24 mouse cellular contexts compared by ENCODE assay signal in the genomic region with DNA sequence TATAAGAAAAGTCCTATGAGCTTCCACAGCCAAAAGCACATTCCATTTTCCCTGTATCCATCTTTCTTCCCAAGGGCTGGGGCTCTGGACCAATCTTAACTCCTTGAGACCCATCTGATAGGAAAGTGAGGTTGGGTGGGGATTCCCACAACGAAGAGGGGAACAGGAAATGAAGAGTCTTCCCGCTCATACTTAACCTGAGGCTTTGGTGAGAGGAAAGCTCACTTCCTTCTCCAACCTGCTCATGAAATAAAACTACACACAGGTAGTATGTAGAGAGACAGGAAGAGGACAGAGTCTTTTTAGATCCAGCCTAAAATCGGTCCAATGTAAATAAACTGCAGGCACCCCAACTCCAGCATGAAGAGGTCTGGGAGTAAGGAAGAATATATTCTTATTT. TPM values are rescaled to one million over a fixed set of nuclear protein-coding genes. Genes with fewer than 3 reads are reported as not detected.
"Had no signal": no experiment of that assay in that cellular context is flagged by ENCODE, and none has a peak within 500 bp of the region (broad histone marks: within the 10 kb centered on the region; RNA-seq: fewer than 3 reads in every experiment).

No protein-coding gene starts in this region.

- H3K36me3 ChIP-seq: liver, embryonic 15.5 days; midbrain, embryonic 10.5 days; midbrain, embryonic 12.5 days; stomach, embryonic 15.5 days had no signal

- H3K4me3 ChIP-seq: liver, embryonic 15.5 days; midbrain, embryonic 10.5 days; midbrain, embryonic 12.5 days; myocyte; neural tube, embryonic 13.5 days; neural tube, embryonic 15.5 days; stomach, embryonic 15.5 days had no signal

- H3K27me3 ChIP-seq: liver, embryonic 15.5 days; midbrain, embryonic 12.5 days; neural tube, embryonic 13.5 days; neural tube, embryonic 15.5 days; stomach, embryonic 15.5 days had no signal

- ATAC-seq: midbrain, embryonic 16.5 days had no signal

- H3K4me2 ChIP-seq: liver, embryonic 15.5 days; lung, embryonic 14.5 days; midbrain, embryonic 12.5 days; neural tube, embryonic 13.5 days; neural tube, embryonic 15.5 days; stomach, embryonic 15.5 days had no signal

- H3K4me1 ChIP-seq: liver, embryonic 15.5 days; midbrain, embryonic 10.5 days; midbrain, embryonic 12.5 days; neural tube, embryonic 13.5 days; neural tube, embryonic 15.5 days; stomach, embryonic 15.5 days had no signal

- H3K9me3 ChIP-seq: liver, embryonic 15.5 days; midbrain, embryonic 10.5 days; midbrain, embryonic 12.5 days; neural tube, embryonic 13.5 days; neural tube, embryonic 15.5 days; stomach, embryonic 15.5 days had no signal

- H3K27ac ChIP-seq: liver, embryonic 15.5 days; midbrain, embryonic 10.5 days; midbrain, embryonic 12.5 days; neural tube, embryonic 13.5 days; neural tube, embryonic 15.5 days; stomach, embryonic 15.5 days; stomach, postnatal 0 days had no signal

- DNase-seq: lung, adult 18-20 months; lung, embryonic 14.5 days; lung, postnatal 10 days; lung, postnatal 4 days; midbrain, embryonic 14.5 days; right cerebral cortex, adult 18-20 months; right cerebral cortex, postnatal 25 days; right cerebral cortex, postnatal 4 days; spleen, adult 18-20 months; thymus, adult 2 months; thymus, postnatal 25 days; thymus, postnatal 4 days had no signal

- H3K9ac ChIP-seq: liver, embryonic 15.5 days; lung, embryonic 14.5 days; midbrain, embryonic 12.5 days; neural tube, embryonic 13.5 days; neural tube, embryonic 15.5 days; stomach, embryonic 15.5 days had no signal

RNA-seq across cellular contexts. Expression of gene Tigit, which starts 17.0 kb away (rescaled TPM):
- polyA plus RNA-seq: liver, embryonic 15.5 days; lung, embryonic 14.5 days; lung, embryonic 16.5 days; midbrain, embryonic 10.5 days; midbrain, embryonic 14.5 days; midbrain, embryonic 16.5 days; neural tube, embryonic 11.5 days; neural tube, embryonic 13.5 days; neural tube, embryonic 15.5 days; stomach, embryonic 15.5 days; stomach, postnatal 0 days; testis, adult 2 months had no signal
